Mouse (Mus musculus) erythroblast, embryonic 14.5 days (primary cell): ENCODE measurements around the gene Def8. TPM values are rescaled to one million over a fixed set of nuclear protein-coding genes. Genes with fewer than 3 reads are reported as not detected.
"Not testable (repeated sequence)": the region's sequence is repeated elsewhere in the genome, so short reads cannot be mapped to it uniquely, and the experiment has no call there.

Source experiments
- H3K27me3 ChIP-seq: 2 replicates; pipeline ENCODE4 v1.6.1; 2012; ENCODE audit warnings: inconsistent platforms; ENCODE audit not compliant: control insufficient read depth
- H3K36me3 ChIP-seq: 2 replicates; pipeline ENCODE4 v1.6.1; 2012; ENCODE audit warnings: mild to moderate bottlenecking, inconsistent platforms; ENCODE audit not compliant: control insufficient read depth
- H3K4me1 ChIP-seq: 2 replicates; pipeline ENCODE4 v1.6.1; 2012; ENCODE audit warnings: inconsistent platforms; ENCODE audit not compliant: control insufficient read depth
- H3K4me3 ChIP-seq: replicated peaks from 2 replicates; pipeline ENCODE3; 2012; ENCODE audit warnings: moderate library complexity, mild to moderate bottlenecking, inconsistent platforms
- H3K9me3 ChIP-seq: 2 replicates; pipeline ENCODE4 v1.6.1; 2012; ENCODE audit warnings: low read length, inconsistent platforms, mixed read lengths; ENCODE audit not compliant: control insufficient read depth
- GATA1 ChIP-seq: IDR thresholded peaks from 2 replicates; pipeline ENCODE4 v1.6.1; 2012; ENCODE audit warnings: low read length, inconsistent platforms, mixed read lengths
- TAL1 ChIP-seq: IDR thresholded peaks from 3 replicates; pipeline ENCODE4 v1.6.1; 2012; ENCODE audit warnings: low read length, inconsistent platforms, mixed read lengths
- polyA plus RNA-seq: library from polyadenylated mRNA; stranded (reverse); fragments of >175 nt; gene quantifications from 2 replicates; pipeline ENCODE4 v1.2.3, GENCODE M21; 2012

The Def8 gene
- polyA plus RNA-seq, 1 experiment, result 0.29 TPM

DNA sequence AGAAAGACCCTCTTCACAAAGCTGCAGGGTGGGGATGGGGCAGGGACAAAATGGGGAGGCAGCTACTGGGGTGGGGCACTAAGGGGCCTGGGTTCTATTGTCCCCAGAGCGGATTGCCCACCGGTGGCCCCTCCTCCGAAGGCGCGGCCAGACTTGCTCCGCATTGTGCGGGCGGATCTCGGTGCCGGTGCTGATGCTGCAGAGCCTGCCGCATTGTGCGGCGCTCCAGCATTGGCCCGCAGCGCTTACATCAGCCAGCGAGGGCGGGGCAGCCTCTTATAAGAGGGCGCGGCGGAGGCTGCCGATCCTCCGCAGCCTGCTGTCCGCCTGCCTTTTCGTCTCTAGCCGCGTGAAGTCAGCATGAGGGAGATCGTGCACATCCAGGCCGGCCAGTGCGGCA, 12.1 kb upstream of the Def8 start, which contains the start of gene Tubb3:
Gene Tubb3, plus strand, starts transcription at position 179 of the 400 bp plus-strand sequence.
- Histone ChIP-seq H3K4me1 (peaks cover 75% of the 10 kb centered on the region), H3K27me3 (peaks cover 61% of the 10 kb centered on the region), H3K36me3 (no peaks in the 10 kb centered on the region), H3K9me3 (no peaks in the 10 kb centered on the region), H3K4me3 (peak within 1 kb of the TSS; percentile 29)
- TF ChIP-seq TAL1 (no peak), GATA1 (no peak)

DNA sequence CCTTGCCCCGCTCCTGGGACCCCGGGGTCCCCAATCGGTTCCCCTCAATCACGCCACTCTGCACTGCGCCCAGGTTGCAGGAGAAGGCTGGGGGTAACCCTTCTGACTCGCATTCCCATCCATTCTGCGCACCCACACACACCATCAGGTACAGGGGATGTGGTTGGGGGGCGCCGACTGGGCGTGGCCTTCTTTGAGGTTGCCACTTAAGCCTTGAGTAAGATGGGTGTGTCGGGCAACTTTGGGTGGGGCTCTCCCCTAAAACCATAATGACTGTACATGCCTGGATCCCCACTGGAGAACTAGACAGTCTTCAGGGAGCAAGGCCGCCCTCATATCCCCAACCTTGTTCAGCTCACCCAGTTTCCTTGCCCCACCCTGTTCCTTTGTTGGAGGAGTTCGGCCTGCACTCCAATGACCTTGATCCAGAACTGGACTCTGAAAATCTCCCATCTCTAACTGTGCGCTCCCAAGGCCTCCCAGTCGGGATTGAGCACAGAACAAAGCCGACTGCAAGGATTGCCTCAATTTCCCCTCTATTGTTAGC, 11.5 kb upstream of the Def8 start:
- Histone ChIP-seq H3K36me3 (no peaks in the 10 kb centered on the region), H3K4me3 (peak overlapping the region; percentile 29), H3K27me3 (peaks cover 61% of the 10 kb centered on the region), H3K9me3 (no peaks in the 10 kb centered on the region), H3K4me1 (peaks cover 77% of the 10 kb centered on the region)
- TF ChIP-seq GATA1, result no peak

DNA sequence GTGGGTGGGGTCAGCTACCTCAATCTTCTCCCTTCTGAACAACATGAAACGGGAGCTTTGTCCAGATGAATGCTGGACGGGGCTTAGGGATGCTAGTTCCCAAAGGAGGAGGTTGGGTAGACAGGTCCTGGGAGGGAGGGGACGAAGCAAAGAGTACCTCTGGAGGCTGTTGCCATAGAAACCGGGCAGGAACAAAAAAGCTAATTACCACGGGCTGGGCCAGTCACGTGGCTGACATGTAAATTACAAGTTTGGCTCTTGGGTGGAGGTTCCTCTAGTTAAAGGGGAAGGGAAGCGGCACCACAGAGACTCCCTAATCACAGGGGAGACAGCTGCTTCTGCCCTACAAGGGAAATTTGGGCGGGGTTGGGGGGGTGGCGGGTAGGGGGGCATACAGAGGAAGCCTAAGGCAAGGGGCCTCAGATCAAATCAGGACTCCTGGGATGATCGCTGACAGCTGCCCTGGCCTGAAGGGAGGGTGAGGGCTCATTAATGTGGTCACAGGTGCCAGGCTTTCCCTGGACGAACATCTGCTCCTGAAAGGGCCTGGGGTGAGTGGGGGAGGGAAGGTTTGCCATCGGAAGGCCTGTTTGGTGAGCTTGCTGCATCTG, 10.7 kb upstream of the Def8 start:
- Histone ChIP-seq H3K27me3 (peaks cover 60% of the 10 kb centered on the region), H3K4me1 (peaks cover 75% of the 10 kb centered on the region), H3K36me3 (no peaks in the 10 kb centered on the region), H3K4me3 (no peak overlapping the region), H3K9me3 (no peaks in the 10 kb centered on the region)
- TF ChIP-seq GATA1 (no peak), TAL1 (no peak)

DNA sequence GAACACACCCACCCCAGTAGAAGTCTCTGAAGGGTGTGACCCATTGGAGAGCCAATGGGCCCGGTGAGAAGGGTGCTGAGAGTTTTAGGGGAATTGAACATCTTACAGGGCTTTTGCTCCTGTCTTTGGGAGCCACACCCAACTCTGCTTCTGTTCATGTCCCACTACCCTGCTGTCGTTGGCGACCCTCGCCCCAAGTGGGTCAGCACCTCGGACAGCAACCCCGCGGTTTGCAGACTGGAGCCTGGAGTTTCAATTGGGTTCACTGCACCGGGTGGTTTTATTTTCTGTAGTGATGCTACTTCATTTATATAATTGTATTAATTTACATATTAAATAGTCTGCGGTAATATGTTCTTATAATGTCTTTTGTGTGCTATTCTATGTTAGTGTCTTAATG, 9.1 kb upstream of the Def8 start:
- Histone ChIP-seq H3K36me3 (no peaks in the 10 kb centered on the region), H3K27me3 (peaks cover 48% of the 10 kb centered on the region), H3K4me3 (no peak overlapping the region), H3K9me3 (no peaks in the 10 kb centered on the region), H3K4me1 (peaks cover 62% of the 10 kb centered on the region)
- no peak for TF ChIP-seq GATA1
- TF ChIP-seq TAL1, result no peak

DNA sequence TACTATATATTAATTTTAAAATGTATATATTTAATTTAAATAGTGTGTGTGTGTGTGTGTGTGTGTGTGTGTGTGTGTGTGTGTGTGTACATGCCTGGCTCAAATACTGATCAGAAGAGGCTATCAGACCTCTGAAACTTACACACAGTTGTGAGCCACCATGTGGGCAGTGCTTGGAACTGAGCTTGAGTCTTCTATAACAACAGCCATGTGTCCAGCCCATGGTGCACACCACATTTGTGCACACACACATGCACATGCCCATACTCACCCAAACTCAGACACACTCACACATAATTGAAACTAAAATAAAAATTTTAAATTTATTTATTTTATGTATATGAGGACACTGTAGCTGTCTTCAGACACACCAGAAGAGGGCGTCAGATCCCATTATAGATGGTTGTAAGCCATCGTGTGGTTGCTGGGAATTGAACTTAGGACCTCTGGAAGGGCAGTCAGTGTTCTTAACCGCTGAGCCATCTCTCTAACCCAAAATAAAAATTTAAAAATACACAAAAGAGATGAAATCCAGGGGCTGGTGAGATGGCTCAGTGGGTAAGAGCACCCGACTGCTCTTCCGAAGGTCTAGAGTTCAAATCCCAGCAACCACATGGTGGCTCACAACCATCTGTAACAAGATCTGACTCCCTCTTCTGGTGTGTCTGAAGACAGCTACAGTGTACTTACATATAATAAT, 8.2 kb upstream of the Def8 start:
- peaks cover 53% of the 10 kb centered on the region for H3K4me1 ChIP-seq
- peaks cover 39% of the 10 kb centered on the region for H3K27me3 ChIP-seq
- H3K36me3 ChIP-seq, H3K9me3 ChIP-seq, H3K4me3 ChIP-seq: not testable (repeated sequence)

DNA sequence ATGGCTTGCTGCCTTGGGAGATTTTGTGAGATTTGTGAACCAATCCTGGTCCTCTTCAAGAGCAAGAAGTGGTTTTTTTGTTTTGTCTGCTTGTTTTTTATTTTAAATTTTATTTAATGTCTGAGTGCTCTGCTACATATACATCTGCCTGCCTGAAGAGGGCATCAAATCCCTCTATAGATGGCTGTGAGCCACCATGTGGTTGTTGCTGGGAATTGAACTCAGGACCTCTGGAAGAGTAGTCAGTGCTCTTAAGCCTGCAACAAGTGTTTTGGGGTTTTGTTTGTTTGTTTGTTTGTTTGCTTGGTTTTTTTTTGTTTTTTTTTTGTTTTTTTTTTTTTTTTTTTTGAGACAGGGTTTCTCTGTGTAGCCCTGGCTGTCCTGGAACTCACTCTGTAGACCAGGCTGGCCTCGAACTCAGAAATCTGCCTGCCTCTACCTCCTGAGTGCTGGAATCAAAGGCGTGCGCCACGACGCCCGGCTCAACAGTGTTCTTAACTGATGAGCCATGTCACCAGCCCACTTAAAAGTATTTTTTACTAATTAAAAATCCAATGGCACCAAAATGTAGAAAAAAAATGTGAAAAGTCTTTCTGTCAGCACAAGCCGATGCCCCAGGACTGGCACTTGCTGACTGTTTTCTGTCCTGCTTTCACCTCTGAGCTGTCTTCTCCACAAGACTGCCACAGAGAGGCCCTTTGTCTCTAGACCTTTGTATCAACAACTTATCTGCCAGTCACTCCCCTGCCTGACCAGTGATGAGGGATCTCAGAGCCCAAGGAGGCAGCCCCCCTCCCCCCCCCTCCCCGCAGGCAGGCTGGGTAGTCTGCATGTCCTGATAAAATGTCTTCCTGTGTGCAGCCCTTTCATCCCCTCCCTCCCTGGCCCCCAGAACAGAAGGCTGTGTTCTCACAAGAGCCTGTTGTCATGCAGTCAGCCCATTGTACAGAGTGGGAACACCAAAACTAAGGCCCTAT, 7.1 kb upstream of the Def8 start:
- no peak for TF ChIP-seq TAL1
- no peak for TF ChIP-seq GATA1
- no peaks in the 10 kb centered on the region for H3K36me3 ChIP-seq
- no peak overlapping the region for H3K4me3 ChIP-seq
- H3K9me3 ChIP-seq, result no peaks in the 10 kb centered on the region
- peaks cover 43% of the 10 kb centered on the region for H3K4me1 ChIP-seq
- H3K27me3 ChIP-seq, result peaks cover 28% of the 10 kb centered on the region

DNA sequence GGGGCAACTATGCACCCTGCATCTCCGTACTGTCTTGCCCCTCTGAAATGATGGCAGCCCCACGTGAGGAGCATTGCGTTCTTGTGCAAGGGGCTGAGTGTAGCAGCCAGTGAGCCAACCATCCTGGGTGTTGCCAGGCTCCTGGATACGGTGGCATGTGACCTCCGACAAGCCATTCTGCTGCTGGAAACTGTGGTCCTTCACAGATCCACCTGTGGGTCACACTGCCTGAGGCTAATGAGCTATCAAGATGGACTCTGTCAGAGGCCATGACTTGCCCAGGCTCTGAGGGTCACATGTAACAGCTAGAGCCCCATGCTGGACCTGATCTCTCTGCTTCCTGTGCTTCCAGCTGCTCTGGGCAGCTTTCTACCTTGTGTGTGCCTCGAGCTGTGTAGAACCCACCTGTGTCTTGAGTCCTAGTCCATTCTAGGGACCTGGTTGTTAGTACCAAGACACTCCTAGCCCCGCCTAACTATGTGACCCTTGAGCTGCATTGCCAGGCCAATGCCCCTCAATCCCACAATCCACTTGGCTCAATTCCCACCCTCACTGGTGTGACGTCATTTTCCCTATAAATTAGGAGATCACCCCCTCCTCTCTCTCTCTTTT, 6.3 kb upstream of the Def8 start:
- H3K4me3 ChIP-seq, result no peak overlapping the region
- H3K27me3 ChIP-seq, result peaks cover 20% of the 10 kb centered on the region
- H3K4me1 ChIP-seq, result peaks cover 39% of the 10 kb centered on the region

DNA sequence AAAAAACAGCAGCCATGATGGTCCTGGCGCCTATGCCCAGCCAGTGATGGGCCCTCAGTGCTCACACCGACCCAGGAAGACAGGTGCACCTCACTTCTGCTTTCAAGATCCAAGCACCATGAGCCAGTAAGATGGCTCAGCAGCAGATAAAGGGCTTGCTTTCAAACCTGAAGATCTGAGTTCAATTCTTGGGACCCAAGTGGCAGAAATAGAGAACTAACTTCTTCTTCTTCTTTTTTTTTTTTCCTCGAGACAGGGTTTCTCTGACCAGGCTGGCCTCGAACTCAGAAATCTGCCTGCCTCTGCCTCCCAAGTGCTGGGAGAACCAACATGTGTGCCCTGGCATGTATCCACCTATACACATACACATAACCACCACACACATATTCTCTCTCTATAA, 3.6 kb upstream of the Def8 start:
- no peaks in the 10 kb centered on the region; the same call in 1 of the 2 replicates for H3K27me3 ChIP-seq
- no peak overlapping the region for H3K4me3 ChIP-seq
- H3K9me3 ChIP-seq, result no peaks in the 10 kb centered on the region
- H3K36me3 ChIP-seq, result no peaks in the 10 kb centered on the region
- peaks cover 27% of the 10 kb centered on the region for H3K4me1 ChIP-seq
- TF ChIP-seq GATA1 (no peak), TAL1 (no peak)

More for the DNA sequence above, 6.3 kb upstream of the Def8 start:
- TF ChIP-seq GATA1 (no peak), TAL1 (no peak)
- no peaks in the 10 kb centered on the region for H3K36me3 ChIP-seq
- no peaks in the 10 kb centered on the region for H3K9me3 ChIP-seq
